8 mouse cellular contexts compared by ENCODE assay signal in genomic region chr6:97205439-97205885, GRCm38 (mm10). TPM values are rescaled to one million over a fixed set of nuclear protein-coding genes. Genes with fewer than 3 reads are reported as not detected.
A peak's percentile ranks its signal among the peaks of the same experiment; 100 is the strongest.
DNase-seq lines count a peak whose midpoint lies in the region; ATAC-seq lines count a peak whose summit lies in the region.

Gene Uba3 (minus strand): TSS chr6:97205647.

- WGBS in hindbrain, embryonic 14.5 days, result under 1% methylated on average over 37 of the region's 38 CpGs

- peak within 1 kb of the TSS; percentile 84 for H3K27ac ChIP-seq in hindbrain, embryonic 14.5 days

- H3K36me3 ChIP-seq in hindbrain, embryonic 14.5 days (replicated peaks; ENCODE audit: control insufficient read depth, insufficient read depth), result peaks cover 5% of the 10 kb centered on the region; the same call in 1 of the 2 replicates

- ATAC-seq in hindbrain, embryonic 14.5 days (ENCODE audit: low FRiP score), result peak; percentile 98

- peak; percentile 98 for DNase-seq in R1 (ENCODE audit: low read depth, low spot score)
- peak; percentile 99 to 100 for DNase-seq in cerebellum, postnatal 25 days
- peak; percentile 95 to 98 for DNase-seq in frontal cortex, postnatal 25 days (ENCODE audit: low spot score in 2 of 2)
- peak; percentile 98 for DNase-seq in hindbrain, embryonic 14.5 days (ENCODE audit: low spot score)
- DNase-seq in layer of hippocampus, postnatal 36 days, result peak; percentile 99
- DNase-seq in lung, postnatal 36 days, result peak; percentile 100
- DNase-seq in retina, postnatal 1 day, result peak; percentile 99
- peak; percentile 99 to 100 for DNase-seq in urinary bladder, adult 18-20 months (ENCODE audit: low spot score in 2 of 2)

- H3K9me3 ChIP-seq in hindbrain, embryonic 14.5 days (ENCODE audit: control insufficient read depth, low read length), result no peaks in the 10 kb centered on the region

- peaks cover 14% of the 10 kb centered on the region for H3K4me1 ChIP-seq in hindbrain, embryonic 14.5 days (replicated peaks; ENCODE audit: control insufficient read depth, insufficient read depth, low read length)

- no peaks in the 10 kb centered on the region for H3K27me3 ChIP-seq in hindbrain, embryonic 14.5 days (ENCODE audit: control insufficient read depth, insufficient read depth, low read length)

- H3K4me2 ChIP-seq in hindbrain, embryonic 14.5 days (replicated peaks), result peak within 1 kb of the TSS; percentile 72

- H3K9ac ChIP-seq in hindbrain, embryonic 14.5 days, result peak within 1 kb of the TSS; percentile 85

- peak within 1 kb of the TSS; percentile 77 for H3K4me3 ChIP-seq in hindbrain, embryonic 14.5 days (replicated peaks; ENCODE audit: low read length)

RNA-seq across cellular contexts. Expression of gene Uba3, which starts in this region (rescaled TPM):
- polyA plus RNA-seq in hindbrain, embryonic 14.5 days (2014; fragmentation: Nextera tagmentation; extraction: Ambion mirVana), result 94.6 and 95.8 TPM in 2 replicates
- total RNA-seq in layer of hippocampus, postnatal 36 days (2021), result 10 to 100 TPM; 72.2 to 78.4 TPM

Comparison
In these comparisons a context has a peak if more than half of its experiments do, and no peak if none do; other contexts are left out.
1. Peak in every context shown above with its lines: DNase-seq, ATAC-seq, H3K4me3 ChIP-seq and H3K27ac ChIP-seq.